ENCODE assay signal across 9 mouse cellular contexts in the genomic region with DNA sequence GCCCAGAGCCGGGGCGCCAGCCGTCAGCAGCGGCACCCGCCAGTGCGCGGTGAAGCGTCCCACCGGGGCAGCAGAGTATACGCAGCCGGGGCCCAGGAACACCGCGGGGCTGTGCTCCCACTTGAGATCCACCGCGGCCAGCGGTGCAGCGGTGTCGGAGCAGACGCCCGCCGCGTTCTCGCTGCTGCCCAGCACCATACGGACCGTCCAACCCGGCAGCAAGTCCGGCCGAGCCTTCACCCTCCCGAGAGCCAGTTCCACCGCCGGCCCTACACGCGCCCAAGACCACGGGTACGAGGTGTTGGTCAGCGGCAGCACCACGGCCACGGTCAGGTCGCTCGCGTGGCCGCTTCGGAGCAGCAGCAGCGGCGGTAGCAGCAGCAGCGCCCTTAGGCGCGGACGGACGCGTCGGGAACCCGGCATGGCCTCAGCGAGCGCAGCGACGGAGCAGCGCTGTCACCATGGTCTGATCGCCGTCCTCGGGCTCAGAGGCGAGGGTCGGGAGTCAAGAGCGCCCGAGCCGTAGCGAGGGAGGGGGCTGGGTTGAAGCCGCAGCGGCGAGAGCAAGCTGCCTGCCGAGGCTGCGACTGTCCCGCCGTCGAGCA. TPM values are rescaled to one million over a fixed set of nuclear protein-coding genes. Genes with fewer than 3 reads are reported as not detected.
A peak's percentile ranks its signal among the peaks of the same experiment; 100 is the strongest.
DNase-seq lines count a peak whose midpoint lies in the region; ATAC-seq lines count a peak whose summit lies in the region.
"Had no signal": no experiment of that assay in that cellular context is flagged by ENCODE, and none has a peak within 500 bp of the region (broad histone marks: within the 10 kb centered on the region; RNA-seq: fewer than 3 reads in every experiment).

No protein-coding gene starts in this region.

- peak overlapping the region; percentile 67 for H3K4me3 ChIP-seq in heart, embryonic 10.5 days
- H3K4me3 ChIP-seq in kidney, embryonic 14.5 days (ENCODE audit: low read length): peak overlapping the region; percentile 55

- WGBS in heart, embryonic 10.5 days: under 1% methylated on average over 75 of the region's 75 CpGs
- under 1% methylated on average over 75 of the region's 75 CpGs for WGBS in kidney, embryonic 14.5 days

- peaks cover 36% of the 10 kb centered on the region for H3K4me1 ChIP-seq in heart, embryonic 10.5 days
- H3K4me1 ChIP-seq in kidney, embryonic 14.5 days (ENCODE audit: control insufficient read depth, insufficient read depth, low read length): no peaks in the 10 kb centered on the region

- no peaks in the 10 kb centered on the region for H3K9me3 ChIP-seq in heart, embryonic 10.5 days
- no peaks in the 10 kb centered on the region for H3K9me3 ChIP-seq in kidney, embryonic 14.5 days (ENCODE audit: control insufficient read depth, low read length)

- no peaks in the 10 kb centered on the region for H3K36me3 ChIP-seq in heart, embryonic 10.5 days
- H3K36me3 ChIP-seq in kidney, embryonic 14.5 days (ENCODE audit: control insufficient read depth, insufficient read depth, low read length): no peaks in the 10 kb centered on the region
- no peaks in the 10 kb centered on the region for H3K36me3 ChIP-seq in splenic B cell, adult 2 months (ENCODE audit: control insufficient read depth, insufficient read depth, low read length, poor library complexity, severe bottlenecking)

- peak; percentile 44; the same call in 1 of the 2 replicates for ATAC-seq in kidney, embryonic 14.5 days (ENCODE audit: low FRiP score, low TSS enrichment)

- no peak for DNase-seq in heart, embryonic 10.5 days (ENCODE audit: low spot score)
- DNase-seq in heart, adult 8-10 months (ENCODE audit: low spot score): no peak
- DNase-seq in adrenal gland, postnatal 14 days: peak; percentile 59
- peak; percentile 49 for DNase-seq in gastrocnemius, postnatal 10 days
- DNase-seq in lung, postnatal 4 days: peak; percentile 51 to 62
- DNase-seq in splenic B cell, adult 2 months (ENCODE audit: low read depth, low spot score): peak; percentile 45
- DNase-seq in MN1 (ENCODE audit: low spot score): no peak

- peak overlapping the region; percentile 81 for H3K27ac ChIP-seq in heart, embryonic 10.5 days
- no peak overlapping the region for H3K27ac ChIP-seq in kidney, embryonic 14.5 days (ENCODE audit: low read depth, low read length)

- H3K4me2 ChIP-seq in kidney, embryonic 14.5 days (replicated peaks; ENCODE audit: low read depth, low read length): peak overlapping the region; percentile 75

- H3K9ac ChIP-seq in kidney, embryonic 14.5 days (ENCODE audit: low read depth, low read length): peak overlapping the region; percentile 70

- peaks cover 63% of the 10 kb centered on the region for H3K27me3 ChIP-seq in heart, embryonic 10.5 days (ENCODE audit: insufficient read depth, poor library complexity, severe bottlenecking)
- peaks cover 31% of the 10 kb centered on the region for H3K27me3 ChIP-seq in kidney, embryonic 14.5 days (ENCODE audit: control insufficient read depth, insufficient read depth, low read length)
- H3K27me3 ChIP-seq in splenic B cell, adult 2 months (ENCODE audit: control insufficient read depth, insufficient read depth, low read length, poor library complexity, severe bottlenecking): peaks cover 4% of the 10 kb centered on the region; the same call in 1 of the 2 replicates

RNA-seq across cellular contexts. Expression of a gene that starts 0.5 kb away (rescaled TPM):
- polyA plus RNA-seq in heart, embryonic 10.5 days (2016; fragmentation: Nextera tagmentation; extraction: Ambion mirVana): 7.1 and 8.7 TPM in 2 replicates
- total RNA-seq in heart, adult 8-10 months (2022): 10 to 100 TPM; 15.1 to 17.3 (median 16.7) TPM
- 120 and 132 TPM in 2 replicates for total RNA-seq in adrenal gland, postnatal 14 days (2021)
- 10 to 100 TPM; 18.7 to 21.4 TPM for total RNA-seq in gastrocnemius, postnatal 10 days (2021)
- polyA plus RNA-seq in kidney, embryonic 14.5 days (2014; fragmentation: Nextera tagmentation; extraction: Ambion mirVana): 11.0 and 12.3 TPM in 2 replicates
- total RNA-seq: MEL had no signal

RNA-seq across cellular contexts. Expression of a gene that starts 10.7 kb away (rescaled TPM):
- polyA plus RNA-seq in heart, embryonic 10.5 days (2016; fragmentation: Nextera tagmentation; extraction: Ambion mirVana): 149 and 215 TPM in 2 replicates
- total RNA-seq in heart, adult 8-10 months (2022): 10 to 100 TPM; 27.6 to 30.5 (median 28.8) TPM
- 54.7 and 66.2 TPM in 2 replicates for total RNA-seq in adrenal gland, postnatal 14 days (2021)
- total RNA-seq in gastrocnemius, postnatal 10 days (2021): 10 to 100 TPM; 46.4 to 50.3 TPM
- 245 and 262 TPM in 2 replicates for polyA plus RNA-seq in kidney, embryonic 14.5 days (2014; fragmentation: Nextera tagmentation; extraction: Ambion mirVana)

RNA-seq across cellular contexts. Expression of a gene that starts 25.6 kb away (rescaled TPM):
- 71.7 and 74.4 TPM in 2 replicates for polyA plus RNA-seq in heart, embryonic 10.5 days (2016; fragmentation: Nextera tagmentation; extraction: Ambion mirVana)
- total RNA-seq in heart, adult 8-10 months (2022): 10 to 100 TPM; 69.7 to 77.6 (median 75.4) TPM
- 46.1 and 49.2 TPM in 2 replicates for total RNA-seq in adrenal gland, postnatal 14 days (2021)
- total RNA-seq in gastrocnemius, postnatal 10 days (2021): 10 to 100 TPM; 63.2 to 67.2 TPM
- polyA plus RNA-seq in kidney, embryonic 14.5 days (2014; fragmentation: Nextera tagmentation; extraction: Ambion mirVana): 58.5 and 67.6 TPM in 2 replicates

RNA-seq across cellular contexts. Expression of a gene that starts 31.8 kb away (rescaled TPM):
- 31.0 and 36.7 TPM in 2 replicates for polyA plus RNA-seq in heart, embryonic 10.5 days (2016; fragmentation: Nextera tagmentation; extraction: Ambion mirVana)
- 10 to 100 TPM; 22.9 to 28.1 (median 24.4) TPM for total RNA-seq in heart, adult 8-10 months (2022)
- 59.5 and 62.4 TPM in 2 replicates for total RNA-seq in adrenal gland, postnatal 14 days (2021)
- 10 to 100 TPM; 18.4 to 24.3 TPM for total RNA-seq in gastrocnemius, postnatal 10 days (2021)
- polyA plus RNA-seq in kidney, embryonic 14.5 days (2014; fragmentation: Nextera tagmentation; extraction: Ambion mirVana): 24.0 and 39.2 TPM in 2 replicates

RNA-seq across cellular contexts. Expression of a gene that starts 44.1 kb away (rescaled TPM):
- 120 and 136 TPM in 2 replicates for polyA plus RNA-seq in heart, embryonic 10.5 days (2016; fragmentation: Nextera tagmentation; extraction: Ambion mirVana)
- 100 to 1,000 TPM in 1 of 4 experiments, 10 to 100 TPM in 3; 93.2 to 105 (median 94.2) TPM for total RNA-seq in heart, adult 8-10 months (2022)
- total RNA-seq in adrenal gland, postnatal 14 days (2021): 108 and 112 TPM in 2 replicates
- 100 to 1,000 TPM; 103 to 108 TPM for total RNA-seq in gastrocnemius, postnatal 10 days (2021)
- polyA plus RNA-seq in kidney, embryonic 14.5 days (2014; fragmentation: Nextera tagmentation; extraction: Ambion mirVana): 98.8 and 105 TPM in 2 replicates

Comparison
In these comparisons a context has a peak if more than half of its experiments do, and no peak if none do; other contexts are left out.
1. DNase-seq: peak in adrenal gland, postnatal 14 days (single experiment), gastrocnemius, postnatal 10 days (single experiment), lung, postnatal 4 days (2 of 2) and splenic B cell, adult 2 months (single experiment); none in heart, embryonic 10.5 days (single experiment), heart, adult 8-10 months (single experiment) and MN1 (single experiment).